Mouse (Mus musculus) mammary gland, adult 2 months (tissue): ENCODE measurements around the gene Ifnar2. TPM values are rescaled to one million over a fixed set of nuclear protein-coding genes. Genes with fewer than 3 reads are reported as not detected.

Experiments used
- polyA plus RNA-seq: library from polyadenylated mRNA; depleted of rRNA; stranded (reverse); fragments of >200 nt; gene quantifications from 2 replicates; pipeline ENCODE4 v1.2.3, GENCODE M21; 2012; ENCODE audit warnings: low replicate concordance; rRNA removed

The Ifnar2 gene
- 87.5 and 107 TPM in 2 replicates for polyA plus RNA-seq

GRCm38 (mm10) chr16:91372577-91373472 lies at the start of gene Ifnar2:
Gene Ifnar2 (plus strand): TSS chr16:91372783.

DNA sequence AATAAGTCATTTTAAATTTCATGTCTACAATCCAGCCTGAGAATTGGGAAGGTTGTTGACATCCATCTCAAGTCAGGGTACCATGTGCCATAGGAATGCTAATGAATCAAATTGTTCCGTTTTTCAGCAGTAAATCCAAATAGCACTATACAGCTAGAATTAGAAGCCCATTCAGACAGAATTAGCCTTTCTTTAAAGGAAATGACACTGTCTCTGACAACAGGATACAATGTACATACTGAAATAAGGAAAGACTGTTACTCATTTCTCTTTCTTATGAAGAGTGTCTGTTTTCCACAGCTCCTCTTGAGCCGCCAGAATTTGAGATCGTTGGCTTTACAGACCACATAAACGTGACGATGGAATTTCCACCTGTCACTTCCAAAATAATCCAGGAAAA lies 18.8 kb downstream of the Ifnar2 start, which contains the start of gene Gm21970:
Gene Gm21970, plus strand, starts transcription at position 301 of the 400 bp plus-strand sequence.

DNA sequence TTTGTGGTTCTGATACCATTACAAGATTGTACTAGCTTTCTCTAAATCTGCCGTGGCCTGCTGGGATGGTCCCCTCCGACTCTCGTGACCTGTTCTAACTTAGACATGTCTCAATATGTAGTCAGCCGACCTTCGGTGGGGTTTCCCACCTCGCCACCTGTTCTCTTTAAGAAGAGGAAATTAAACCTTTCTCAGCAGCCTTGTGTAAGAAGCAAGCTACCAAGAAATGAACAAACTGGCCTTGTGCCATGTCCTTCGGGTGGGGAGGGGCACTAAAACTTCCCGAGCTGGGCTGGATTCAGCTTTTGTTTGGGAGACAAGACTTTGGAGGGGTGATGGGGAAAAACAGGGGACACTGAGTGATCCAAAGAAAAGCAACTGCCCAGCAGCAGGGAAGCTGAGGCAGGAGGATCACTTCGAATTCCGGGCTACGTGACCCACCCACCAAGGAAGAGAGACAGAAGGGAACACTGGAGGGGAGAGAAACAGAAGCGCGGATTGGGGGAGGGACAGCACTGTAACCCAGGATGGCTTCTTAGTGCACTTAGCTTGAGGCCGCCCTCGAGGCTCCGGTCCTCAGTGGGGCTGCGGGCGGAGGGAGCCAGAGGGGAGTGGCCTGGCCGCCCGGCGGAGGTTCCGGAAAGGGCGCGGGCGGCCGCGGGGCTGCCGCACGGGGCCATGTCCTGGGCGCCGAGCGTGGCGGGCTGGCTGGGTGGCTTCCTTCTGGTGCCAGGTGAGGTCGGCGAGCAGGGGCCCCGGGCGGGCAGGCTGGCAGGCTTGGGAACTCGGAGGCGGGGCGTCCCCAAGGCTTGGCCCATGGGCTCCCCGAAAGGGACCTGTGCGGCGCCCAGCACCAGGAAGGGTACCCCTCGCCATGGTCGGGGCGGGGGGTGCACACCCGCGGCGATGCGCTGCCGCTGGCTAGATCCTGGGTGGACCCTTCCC lies 33.3 kb downstream of the Ifnar2 start, which contains the start of gene Il10rb:
Gene Il10rb, plus strand, starts transcription at position 525 of the 945 bp plus-strand sequence.

Other genes starting within 250 kb of the Ifnar2 start
- 0.13 and 0.22 TPM in 2 replicates for gene Olig2, start 147.3 kb upstream of the Ifnar2 start, polyA plus RNA-seq
- 0.29 and 1.1 TPM in 2 replicates for gene Olig1, start 103.0 kb upstream of the Ifnar2 start, polyA plus RNA-seq
- not detected in 2 replicates for gene Gm21970, start 18.9 kb downstream of the Ifnar2 start, polyA plus RNA-seq
- 39.7 and 55.6 TPM in 2 replicates for gene Il10rb, start 33.4 kb downstream of the Ifnar2 start, polyA plus RNA-seq
- 24.6 and 30.2 TPM in 2 replicates for gene Ifnar1, start 112.5 kb downstream of the Ifnar2 start, polyA plus RNA-seq
- 27.9 and 47.6 TPM in 2 replicates for gene Ifngr2, start 174.3 kb downstream of the Ifnar2 start, polyA plus RNA-seq
- gene Tmem50b, start 225.0 kb downstream of the Ifnar2 start, polyA plus RNA-seq: 32.6 and 49.5 TPM in 2 replicates
- gene Dnajc28, start 246.2 kb downstream of the Ifnar2 start, polyA plus RNA-seq: 1.7 and 4.3 TPM in 2 replicates